Mouse (Mus musculus): ENCODE measurements around the gene Usp17lc. TPM values are rescaled to one million over a fixed set of nuclear protein-coding genes. Genes with fewer than 3 reads are reported as not detected.
"Not testable (repeated sequence)": the region's sequence is repeated elsewhere in the genome, so short reads cannot be mapped to it uniquely, and the experiment has no call there.

The Usp17lc gene
- not detected in 2 replicates for polyA plus RNA-seq (2014; fragmentation: Nextera tagmentation; extraction: Ambion mirVana)

DNA sequence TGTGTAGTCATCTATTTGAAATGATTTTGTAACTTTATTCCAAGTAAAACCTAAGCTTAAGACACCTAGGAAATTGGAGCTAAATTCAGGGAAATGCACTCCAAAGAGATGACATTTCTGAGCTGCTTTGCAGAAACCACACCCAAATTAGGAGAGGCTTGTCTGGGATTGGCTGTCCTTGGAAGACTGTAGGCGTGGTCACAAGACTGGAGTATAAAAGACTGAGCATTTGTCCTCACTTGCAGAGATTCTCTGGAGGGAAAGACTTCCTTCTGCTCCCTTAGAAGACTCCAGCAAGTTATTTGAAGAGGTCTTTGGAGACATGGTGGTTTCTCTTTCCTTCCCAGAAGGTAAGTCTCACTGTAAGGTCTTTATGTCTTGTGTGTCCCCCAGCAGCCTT is at the start of gene Usp17lc:
Usp17lc (plus strand) TSS at position 301 of the 400 bp plus-strand sequence.
- not testable (repeated sequence) for H3K9me3 ChIP-seq (ENCODE audit: control insufficient read depth, low read length); H3K36me3 ChIP-seq (replicated peaks; ENCODE audit: control insufficient read depth, insufficient read depth); H3K27ac ChIP-seq; H3K4me1 ChIP-seq (replicated peaks; ENCODE audit: control insufficient read depth, insufficient read depth, low read length); DNase-seq (ENCODE audit: low spot score); ATAC-seq (ENCODE audit: low FRiP score); H3K9ac ChIP-seq; H3K4me3 ChIP-seq (replicated peaks; ENCODE audit: low read length); H3K27me3 ChIP-seq (ENCODE audit: control insufficient read depth, insufficient read depth, low read length); H3K4me2 ChIP-seq (replicated peaks)
- WGBS: 78% methylated on average over 1 of the region's 1 CpGs

DNA sequence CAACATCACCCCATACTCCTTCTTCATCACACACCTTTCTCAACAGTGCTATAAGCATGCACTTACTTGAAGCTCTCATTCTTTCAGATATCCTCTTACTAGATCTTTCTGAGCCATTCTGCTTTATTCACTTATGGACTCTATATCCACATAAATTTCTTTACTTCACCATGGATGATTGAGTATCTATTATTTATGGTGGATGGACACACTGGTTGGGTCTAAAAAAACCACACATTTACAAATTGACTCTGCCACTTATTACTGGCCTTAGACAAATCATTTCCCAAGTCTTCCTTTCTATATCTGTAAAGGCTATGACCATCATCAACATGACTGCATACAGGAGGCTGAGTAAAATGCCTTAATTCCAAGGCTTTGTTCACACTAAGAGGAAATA is 28.8 kb upstream of the Usp17lc start, which contains the start of gene Olfr603:
Olfr603 (minus strand) TSS at position 101 of the 400 bp plus-strand sequence.
- ATAC-seq (ENCODE audit: low FRiP score): no peak

DNA sequence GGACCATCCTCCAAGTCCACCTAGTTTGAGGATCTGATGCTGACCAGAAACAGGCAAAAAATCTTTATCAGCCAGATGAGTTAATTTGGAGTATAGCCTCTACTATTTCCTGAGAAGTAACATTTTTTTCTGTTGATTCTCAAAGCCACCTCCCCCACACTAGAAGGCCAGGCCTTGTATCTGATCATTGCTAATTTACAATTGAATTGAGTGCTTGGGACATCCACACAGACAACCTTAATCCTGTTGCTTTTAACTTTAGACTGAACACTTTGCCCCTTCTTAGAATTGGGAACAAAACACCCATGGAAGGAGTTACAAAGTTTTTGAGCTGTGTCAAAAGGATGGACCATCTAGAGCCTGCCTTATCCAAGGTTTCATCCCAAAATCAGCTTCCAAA is 17.1 kb upstream of the Usp17lc start:
- Histone ChIP-seq H3K4me2 (replicated peaks) (no peak overlapping the region), H3K4me1 (replicated peaks; ENCODE audit: control insufficient read depth, insufficient read depth, low read length) (no peaks in the 10 kb centered on the region), H3K27me3 (ENCODE audit: control insufficient read depth, insufficient read depth, low read length) (no peaks in the 10 kb centered on the region), H3K4me3 (replicated peaks; ENCODE audit: low read length) (no peak overlapping the region), H3K27ac (no peak overlapping the region), H3K9me3 (ENCODE audit: control insufficient read depth, low read length) (no peaks in the 10 kb centered on the region), H3K36me3 (replicated peaks; ENCODE audit: control insufficient read depth, insufficient read depth) (no peaks in the 10 kb centered on the region), H3K9ac (no peak overlapping the region)
- DNase-seq (ENCODE audit: low spot score): no peak
- no peak for ATAC-seq (ENCODE audit: low FRiP score)

More for the DNA sequence above, 28.8 kb upstream of the Usp17lc start, which contains the start of gene Olfr603:
- no peak for DNase-seq (ENCODE audit: low spot score)
- no peak within 1 kb of the TSS for H3K27ac ChIP-seq
- H3K4me2 ChIP-seq (replicated peaks): no peak within 1 kb of the TSS
- no peaks in the 10 kb centered on the region for H3K9me3 ChIP-seq (ENCODE audit: control insufficient read depth, low read length)
- no peaks in the 10 kb centered on the region for H3K27me3 ChIP-seq (ENCODE audit: control insufficient read depth, insufficient read depth, low read length)
- no peak within 1 kb of the TSS for H3K4me3 ChIP-seq (replicated peaks; ENCODE audit: low read length)
- H3K36me3 ChIP-seq (replicated peaks; ENCODE audit: control insufficient read depth, insufficient read depth): no peaks in the 10 kb centered on the region
- H3K9ac ChIP-seq: no peak within 1 kb of the TSS
- no peaks in the 10 kb centered on the region for H3K4me1 ChIP-seq (replicated peaks; ENCODE audit: control insufficient read depth, insufficient read depth, low read length)

DNA sequence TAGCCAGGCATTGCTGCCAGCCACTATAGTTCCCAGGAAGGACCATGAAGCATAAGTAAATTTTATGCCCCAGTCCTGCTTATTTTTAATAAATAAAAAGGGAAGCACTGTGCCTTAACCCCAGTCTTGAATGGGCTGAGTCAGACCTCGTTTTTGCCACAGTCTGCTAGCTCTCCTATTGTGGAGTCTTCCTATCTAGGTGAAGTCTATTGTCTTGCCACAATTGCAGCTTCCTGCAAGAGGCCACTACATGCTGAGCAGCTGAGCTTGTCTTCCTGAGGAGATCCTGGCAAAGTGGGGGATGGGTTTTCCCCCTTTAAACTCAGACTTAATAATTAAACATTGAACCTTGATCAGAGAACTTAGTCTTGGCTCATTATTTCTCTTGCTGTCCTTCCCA is 15.9 kb upstream of the Usp17lc start:
- Histone ChIP-seq H3K27me3 (ENCODE audit: control insufficient read depth, insufficient read depth, low read length) (no peaks in the 10 kb centered on the region), H3K36me3 (replicated peaks; ENCODE audit: control insufficient read depth, insufficient read depth) (no peaks in the 10 kb centered on the region), H3K9ac (no peak overlapping the region), H3K4me3 (replicated peaks; ENCODE audit: low read length) (no peak overlapping the region), H3K4me2 (replicated peaks) (no peak overlapping the region), H3K27ac (no peak overlapping the region), H3K4me1 (replicated peaks; ENCODE audit: control insufficient read depth, insufficient read depth, low read length) (no peaks in the 10 kb centered on the region), H3K9me3 (ENCODE audit: control insufficient read depth, low read length) (no peaks in the 10 kb centered on the region)
- ATAC-seq (ENCODE audit: low FRiP score) (no peak), DNase-seq (ENCODE audit: low spot score) (no peak)
- WGBS: 3% methylated on average over 1 of the region's 1 CpGs

DNA sequence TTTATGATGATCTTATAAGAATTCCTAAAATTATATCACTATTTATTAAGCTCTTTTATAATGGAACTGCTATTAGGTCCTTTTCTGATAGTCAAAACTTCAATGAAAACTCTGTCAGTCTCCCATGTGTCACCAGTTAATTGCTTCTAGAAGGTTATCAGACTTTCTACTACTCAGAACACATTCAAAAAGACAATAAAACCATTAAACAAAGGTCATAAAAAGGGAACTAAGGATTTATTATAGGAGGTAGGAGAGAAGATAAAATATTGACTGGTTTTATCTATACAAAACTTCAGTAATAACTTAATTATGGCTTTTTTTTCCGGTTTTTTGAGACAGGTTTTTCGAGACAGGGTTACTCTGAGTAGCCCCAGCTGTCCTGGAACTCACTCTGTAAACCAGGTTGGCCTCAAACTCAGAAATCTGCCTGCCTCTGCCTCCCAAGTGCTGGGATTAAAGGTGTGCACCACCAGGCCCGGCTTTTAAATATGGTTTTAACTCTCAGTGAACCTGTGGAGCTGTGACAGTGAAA is 8.3 kb upstream of the Usp17lc start:
- H3K4me2 ChIP-seq (replicated peaks); ATAC-seq (ENCODE audit: low FRiP score); DNase-seq (ENCODE audit: low spot score); H3K4me3 ChIP-seq (replicated peaks; ENCODE audit: low read length); H3K9ac ChIP-seq; H3K9me3 ChIP-seq (ENCODE audit: control insufficient read depth, low read length); H3K4me1 ChIP-seq (replicated peaks; ENCODE audit: control insufficient read depth, insufficient read depth, low read length); H3K27me3 ChIP-seq (ENCODE audit: control insufficient read depth, insufficient read depth, low read length); H3K27ac ChIP-seq; H3K36me3 ChIP-seq (replicated peaks; ENCODE audit: control insufficient read depth, insufficient read depth): not testable (repeated sequence)
- 72% methylated on average over 3 of the region's 3 CpGs for WGBS

DNA sequence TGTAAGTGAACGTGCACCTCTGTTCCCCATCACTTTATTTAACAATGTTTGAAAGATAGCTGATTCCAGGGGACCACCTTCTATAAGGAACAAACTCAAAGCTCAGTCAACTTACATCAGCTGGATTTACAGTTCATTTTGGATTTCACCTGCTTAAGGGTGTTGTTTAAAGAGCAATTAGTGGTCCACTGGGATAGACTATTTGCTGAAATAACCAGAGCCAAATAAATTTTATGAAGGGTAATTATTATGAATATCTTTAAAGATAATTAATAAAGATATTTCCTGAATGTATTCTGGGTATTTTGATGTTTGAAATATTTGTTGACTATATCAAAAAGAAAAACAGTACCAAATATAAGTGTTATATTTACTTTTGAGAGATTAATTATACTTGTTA is 30.5 kb downstream of the Usp17lc start, which contains the start of gene Olfr605:
Olfr605 (minus strand) TSS at position 101 of the 400 bp plus-strand sequence.
- Histone ChIP-seq H3K27me3 (ENCODE audit: control insufficient read depth, insufficient read depth, low read length) (no peaks in the 10 kb centered on the region), H3K27ac (no peak within 1 kb of the TSS), H3K9me3 (ENCODE audit: control insufficient read depth, low read length) (no peaks in the 10 kb centered on the region), H3K4me1 (replicated peaks; ENCODE audit: control insufficient read depth, insufficient read depth, low read length) (no peaks in the 10 kb centered on the region), H3K9ac (no peak within 1 kb of the TSS), H3K4me3 (replicated peaks; ENCODE audit: low read length) (no peak within 1 kb of the TSS), H3K4me2 (replicated peaks) (no peak within 1 kb of the TSS), H3K36me3 (replicated peaks; ENCODE audit: control insufficient read depth, insufficient read depth) (no peaks in the 10 kb centered on the region)
- DNase-seq (ENCODE audit: low spot score): no peak
- 84% methylated on average over 1 of the region's 1 CpGs for WGBS
- no peak for ATAC-seq (ENCODE audit: low FRiP score)

DNA sequence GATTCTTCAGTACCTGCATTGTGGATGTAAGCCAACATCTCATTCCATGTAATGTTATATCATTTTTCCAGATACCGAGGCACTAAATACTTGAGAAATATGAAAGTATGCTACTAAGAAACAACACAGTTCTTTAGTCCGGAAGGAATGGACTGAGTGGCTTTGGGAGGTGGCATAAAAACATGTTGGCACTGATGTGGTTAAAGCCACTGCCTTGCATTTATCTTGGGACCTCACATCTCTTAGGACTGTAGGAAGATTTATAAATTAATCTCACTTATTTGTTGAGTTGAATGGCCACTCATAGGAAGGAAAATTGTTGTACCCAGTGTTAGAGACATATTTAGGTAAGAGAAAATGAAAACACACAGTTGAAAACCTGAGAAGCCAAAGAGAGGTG is 33.9 kb downstream of the Usp17lc start, which contains the start of gene Olfr606:
Olfr606 (plus strand) TSS at position 301 of the 400 bp plus-strand sequence.
- Histone ChIP-seq H3K27me3 (ENCODE audit: control insufficient read depth, insufficient read depth, low read length) (no peaks in the 10 kb centered on the region), H3K4me2 (replicated peaks) (no peak within 1 kb of the TSS), H3K27ac (no peak within 1 kb of the TSS), H3K4me1 (replicated peaks; ENCODE audit: control insufficient read depth, insufficient read depth, low read length) (no peaks in the 10 kb centered on the region), H3K36me3 (replicated peaks; ENCODE audit: control insufficient read depth, insufficient read depth) (no peaks in the 10 kb centered on the region), H3K9ac (no peak within 1 kb of the TSS), H3K4me3 (replicated peaks; ENCODE audit: low read length) (no peak within 1 kb of the TSS), H3K9me3 (ENCODE audit: control insufficient read depth, low read length) (no peaks in the 10 kb centered on the region)
- WGBS: 93% methylated on average over 2 of the region's 2 CpGs
- DNase-seq (ENCODE audit: low spot score) (no peak), ATAC-seq (ENCODE audit: low FRiP score) (no peak)

DNA sequence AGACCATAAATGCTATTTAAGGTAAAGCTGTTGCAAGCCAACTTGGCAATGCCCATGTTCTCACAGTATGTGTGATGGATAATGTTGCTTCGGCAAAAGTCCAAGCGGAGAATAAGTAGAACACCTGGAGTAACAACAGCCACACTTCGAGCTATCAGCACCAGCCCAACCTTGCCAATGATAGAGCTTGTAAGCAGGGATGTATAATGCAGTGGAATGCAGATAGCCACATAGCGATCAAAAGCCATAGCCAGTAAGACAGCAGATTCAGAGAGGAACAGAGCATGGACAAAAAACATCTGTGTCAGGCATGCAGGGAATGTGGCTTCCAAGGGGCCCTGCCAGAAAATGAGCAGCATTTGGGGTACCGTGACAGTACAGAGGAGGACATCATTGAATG is 45.7 kb downstream of the Usp17lc start:
- ATAC-seq (ENCODE audit: low FRiP score): no peak
- no peak overlapping the region for H3K4me3 ChIP-seq (replicated peaks; ENCODE audit: low read length)
- WGBS: 91% methylated on average over 5 of the region's 5 CpGs
- no peaks in the 10 kb centered on the region for H3K4me1 ChIP-seq (replicated peaks; ENCODE audit: control insufficient read depth, insufficient read depth, low read length)
- no peak overlapping the region for H3K4me2 ChIP-seq (replicated peaks)
- no peak overlapping the region for H3K27ac ChIP-seq
- H3K9me3 ChIP-seq (ENCODE audit: control insufficient read depth, low read length): no peaks in the 10 kb centered on the region
- no peaks in the 10 kb centered on the region for H3K36me3 ChIP-seq (replicated peaks; ENCODE audit: control insufficient read depth, insufficient read depth)
- DNase-seq (ENCODE audit: low spot score): no peak
- no peak overlapping the region for H3K9ac ChIP-seq
- H3K27me3 ChIP-seq (ENCODE audit: control insufficient read depth, insufficient read depth, low read length): no peaks in the 10 kb centered on the region

All from hindbrain, embryonic 14.5 days (tissue).